Mouse (Mus musculus): ENCODE results near the gene Pla2g6. TPM values are rescaled to one million over a fixed set of nuclear protein-coding genes. Genes with fewer than 3 reads are reported as not detected.

The Pla2g6 gene
- polyA plus RNA-seq, 1 experiment from 2014 or later, result 11.0 TPM

MicroRNAs within 50 kb of the gene (microRNA counts, 519-probe panel; counts per million panel counts)
- microRNA mmu-miR-1943, result not detected

Small RNAs within 50 kb of the gene (microRNA-seq; reads per million reads assigned to microRNA genes)
- gene Mir1943, result 1.4 reads per million

Other genes starting within 250 kb of the Pla2g6 start
- 12.2 and 13.0 TPM in 2 replicates for gene Micall1, start 219.5 kb downstream of the Pla2g6 start, polyA plus RNA-seq (2016; fragmentation: Nextera tagmentation; extraction: Ambion mirVana)
- gene Polr2f, start 187.4 kb downstream of the Pla2g6 start, polyA plus RNA-seq (2016; fragmentation: Nextera tagmentation; extraction: Ambion mirVana), result 353 and 382 TPM in 2 replicates
- gene 1700088E04Rik, start 187.1 kb downstream of the Pla2g6 start, polyA plus RNA-seq (2016; fragmentation: Nextera tagmentation; extraction: Ambion mirVana), result 4.1 and 8.4 TPM in 2 replicates
- 4.1 and 4.4 TPM in 2 replicates for gene Sox10, start 163.2 kb downstream of the Pla2g6 start, polyA plus RNA-seq (2016; fragmentation: Nextera tagmentation; extraction: Ambion mirVana)
- 53.7 and 55.5 TPM in 2 replicates for gene Pick1, start 99.2 kb downstream of the Pla2g6 start, polyA plus RNA-seq (2016; fragmentation: Nextera tagmentation; extraction: Ambion mirVana)
- 0.68 and 0.76 TPM in 2 replicates for gene Gm49486, start 99.0 kb downstream of the Pla2g6 start, polyA plus RNA-seq (2016; fragmentation: Nextera tagmentation; extraction: Ambion mirVana)
- 0.30 and 0.42 TPM in 2 replicates for gene Slc16a8, start 73.6 kb downstream of the Pla2g6 start, polyA plus RNA-seq (2016; fragmentation: Nextera tagmentation; extraction: Ambion mirVana)
- gene Baiap2l2, start 42.9 kb downstream of the Pla2g6 start, polyA plus RNA-seq (2016; fragmentation: Nextera tagmentation; extraction: Ambion mirVana), result 8.6 and 10.0 TPM in 2 replicates
- gene Maff, start 18.2 kb upstream of the Pla2g6 start, polyA plus RNA-seq (2016; fragmentation: Nextera tagmentation; extraction: Ambion mirVana), result 1.5 and 2.0 TPM in 2 replicates
- gene Tmem184b, start 75.2 kb upstream of the Pla2g6 start, polyA plus RNA-seq (2016; fragmentation: Nextera tagmentation; extraction: Ambion mirVana), result 54.7 and 63.8 TPM in 2 replicates
- 148 and 158 TPM in 2 replicates for gene Csnk1e, start 127.2 kb upstream of the Pla2g6 start, polyA plus RNA-seq (2016; fragmentation: Nextera tagmentation; extraction: Ambion mirVana)
- not detected in 2 replicates for gene Kcnj4, start 176.9 kb upstream of the Pla2g6 start, polyA plus RNA-seq (2016; fragmentation: Nextera tagmentation; extraction: Ambion mirVana)
- 35.9 and 42.8 TPM in 2 replicates for gene Kdelr3, start 188.0 kb upstream of the Pla2g6 start, polyA plus RNA-seq (2016; fragmentation: Nextera tagmentation; extraction: Ambion mirVana)
- gene Ddx17, start 218.4 kb upstream of the Pla2g6 start, polyA plus RNA-seq (2016; fragmentation: Nextera tagmentation; extraction: Ambion mirVana), result 67.4 and 68.6 TPM in 2 replicates

Data from limb, embryonic 12.5 days (tissue).